Mouse (Mus musculus) brain, embryonic 18.5 days (tissue): Measurements from ENCODE around the gene Ralgapa2.

Source experiments
- DNase-seq: peaks from one replicate; pipeline ENCODE4 v3.0.0-alpha.2; 2012; ENCODE audit warnings: low read depth, low spot score

Ralgapa2 gene

GRCm38 (mm10) chr2:146221929-146222278 is 290.2 kb downstream of the Ralgapa2 start:
- DNase-seq = peak; percentile 85

GRCm38 (mm10) chr2:146221076-146221928 is 290.8 kb downstream of the Ralgapa2 start, which contains the start of gene Insm1:
Insm1 (plus strand) TSS chr2:146221921.
- DNase-seq = no peak

GRCm38 (mm10) chr2:146220591-146221075 is 291.5 kb downstream of the Ralgapa2 start:
- no peak for DNase-seq

- DNase-seq = no peak
These were observed 292.4 kb downstream of the Ralgapa2 start for GRCm38 (mm10) chr2:146219791-146220190.

- DNase-seq = no peak
These were observed 293.1 kb downstream of the Ralgapa2 start for GRCm38 (mm10) chr2:146218881-146219535.

- DNase-seq = no peak
These were observed 293.9 kb downstream of the Ralgapa2 start for GRCm38 (mm10) chr2:146218161-146218691.

- no peak for DNase-seq
These were observed 294.7 kb downstream of the Ralgapa2 start for GRCm38 (mm10) chr2:146217227-146217980.

- no peak for DNase-seq
These were observed 295.8 kb downstream of the Ralgapa2 start for GRCm38 (mm10) chr2:146216111-146217064.

- no peak for DNase-seq
These were observed 297.4 kb downstream of the Ralgapa2 start for GRCm38 (mm10) chr2:146214715-146215114.

- no peak for DNase-seq
These were observed 301.2 kb downstream of the Ralgapa2 start for GRCm38 (mm10) chr2:146210968-146211367.

- DNase-seq = no peak
These were observed 314.2 kb downstream of the Ralgapa2 start for GRCm38 (mm10) chr2:146197947-146198346.

GRCm38 (mm10) chr2:146196126-146196525 is 316.0 kb downstream of the Ralgapa2 start:
- DNase-seq = no peak
